Mouse (Mus musculus): ENCODE data around the gene Mettl4. TPM values are rescaled to one million over a fixed set of nuclear protein-coding genes. Genes with fewer than 3 reads are reported as not detected.

Mettl4 gene
- polyA plus RNA-seq (2015; fragmentation: Illumina TruSeq; extraction: RNeasy Lipid Tissue Mini Kit (QIAGEN cat#74804); ENCODE audit: insufficient read depth, low replicate concordance): 27.7 TPM

GRCm38 (mm10) chr17:94749466-94750135, at the start of gene Mettl4:
Mettl4 (minus strand) TSS chr17:94750019.

Data from spleen, adult 10 weeks (tissue).